Mouse (Mus musculus) kidney, postnatal 0 days (tissue): Measurements from ENCODE around the gene Cog4. TPM values are rescaled to one million over a fixed set of nuclear protein-coding genes. Genes with fewer than 3 reads are reported as not detected.

Source experiments
- ATAC-seq: fragments of 200-750 bp; cut with Nextera tagmentation; replicated peaks from 2 replicates; pipeline ENCODE4 v1.8.0; 2017; ENCODE audit warnings: low read depth, moderate number of reproducible peaks, moderate TSS enrichment, moderate library complexity; ENCODE audit not compliant: low FRiP score
- DNase-seq: peaks from one replicate; pipeline ENCODE4 v3.0.0-alpha.2; 2016; ENCODE audit warnings: low spot score
- H3K27ac ChIP-seq: fragments of 300-500 bp; sonication (generic); 2 replicates; pipeline ENCODE4 v1.5.1; 2014; ENCODE audit warnings: mild to moderate bottlenecking
- H3K27me3 ChIP-seq: fragments of 300-500 bp; sonication (generic); 2 replicates; pipeline ENCODE4 v1.6.1; 2014; ENCODE audit warnings: low read length, mixed read lengths; ENCODE audit not compliant: insufficient read depth
- H3K36me3 ChIP-seq: fragments of 300-500 bp; sonication (generic); 2 replicates; pipeline ENCODE4 v1.6.1; 2014; ENCODE audit warnings: low read length, mixed read lengths; ENCODE audit not compliant: insufficient read depth
- H3K4me1 ChIP-seq: fragments of 300-500 bp; sonication (generic); replicated peaks from 2 replicates; pipeline ENCODE4 v1.6.1; 2014; ENCODE audit warnings: antibody characterized with exemption, low read length, mixed read lengths; ENCODE audit not compliant: insufficient read depth
- H3K4me2 ChIP-seq: fragments of 300-500 bp; sonication (generic); 2 replicates; pipeline ENCODE4 v1.6.1; 2014; ENCODE audit warnings: mild to moderate bottlenecking, low read length, moderate library complexity, mixed read lengths
- H3K4me3 ChIP-seq: fragments of 300-500 bp; sonication (generic); replicated peaks from 2 replicates; pipeline ENCODE4 v1.5.1; 2014; ENCODE audit warnings: low read depth, low read length
- H3K9ac ChIP-seq: fragments of 300-500 bp; sonication (generic); 2 replicates; pipeline ENCODE4 v1.6.1; 2014; ENCODE audit warnings: low read depth, low read length
- H3K9me3 ChIP-seq: fragments of 300-500 bp; sonication (generic); replicated peaks from 2 replicates; pipeline ENCODE4 v1.6.1; 2016; ENCODE audit warnings: low read length, inconsistent platforms, mixed read lengths
- CTCF ChIP-seq: IDR thresholded peaks from 2 replicates; pipeline ENCODE4 v1.5.1; 2016; ENCODE audit warnings: antibody characterized with exemption, low read depth, mild to moderate bottlenecking, moderate library complexity
- WGBS: fragments of 180-500 bp; shearing (Covaris S2); extraction: QIAGEN DNeasy Blood & Tissue Kit; methylation state at CpG from one replicate; pipeline ENCODE4 v1.1.7; 2014; 5-methylcytosine and 5-hydroxymethylcytosine counted together
- polyA plus RNA-seq: library from polyadenylated mRNA; unstranded; fragments of >200 nt; fragmentation: Nextera tagmentation; extraction: Ambion mirVana; gene quantifications from 2 replicates; pipeline ENCODE4 v1.2.1, GENCODE M21; 2015

Gene Cog4
- polyA plus RNA-seq, 1 experiment from 2014 or later, result 47.2 TPM

DNA sequence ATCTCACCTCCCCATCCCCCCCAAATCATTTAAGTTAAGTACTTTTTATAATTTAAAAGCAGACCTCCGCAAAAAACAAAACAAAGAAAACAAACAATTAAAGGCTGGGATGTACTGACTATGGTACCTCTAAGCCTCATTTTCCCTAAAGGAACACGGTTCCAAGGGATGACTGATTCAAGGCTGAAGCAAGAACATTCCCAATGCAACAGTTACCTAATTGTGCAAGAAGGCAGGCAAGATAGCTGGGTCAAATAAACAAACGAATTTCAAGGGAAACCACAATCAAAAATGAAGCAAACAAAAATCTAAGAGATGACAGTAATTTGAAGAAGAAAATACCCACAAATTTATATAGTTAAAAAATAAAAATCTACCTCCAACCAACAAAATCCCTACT lies 24.4 kb upstream of the Cog4 start:
- Histone ChIP-seq H3K9me3 (no peaks in the 10 kb centered on the region), H3K4me2 (no peak overlapping the region), H3K27ac (no peak overlapping the region), H3K4me1 (no peaks in the 10 kb centered on the region), H3K4me3 (no peak overlapping the region), H3K36me3 (peaks cover 94% of the 10 kb centered on the region), H3K27me3 (no peaks in the 10 kb centered on the region), H3K9ac (no peak overlapping the region)
- DNase-seq, result no peak
- no peak for ATAC-seq
- 84% methylated on average over 3 of the region's 3 CpGs for WGBS
- TF ChIP-seq CTCF, result no peak

GRCm38 (mm10) chr8:110824861-110825260 lies 21.5 kb upstream of the Cog4 start:
- no peak for TF ChIP-seq CTCF
- Histone ChIP-seq H3K9me3 (no peaks in the 10 kb centered on the region), H3K9ac (no peak overlapping the region), H3K36me3 (peaks cover 82% of the 10 kb centered on the region), H3K4me3 (no peak overlapping the region), H3K27me3 (no peaks in the 10 kb centered on the region), H3K27ac (no peak overlapping the region), H3K4me2 (no peak overlapping the region), H3K4me1 (no peaks in the 10 kb centered on the region)
- 86% methylated on average over 1 of the region's 1 CpGs for WGBS
- ATAC-seq (no peak), DNase-seq (no peak)

GRCm38 (mm10) chr8:110828511-110828910 lies 17.9 kb upstream of the Cog4 start:
- H3K9me3 ChIP-seq, result no peaks in the 10 kb centered on the region
- H3K27ac ChIP-seq, result no peak overlapping the region
- H3K27me3 ChIP-seq, result no peaks in the 10 kb centered on the region
- H3K4me1 ChIP-seq, result no peaks in the 10 kb centered on the region
- DNase-seq, result no peak
- WGBS, result 79% methylated on average over 3 of the region's 3 CpGs
- H3K36me3 ChIP-seq, result peaks cover 80% of the 10 kb centered on the region
- no peak overlapping the region for H3K4me2 ChIP-seq
- no peak for ATAC-seq
- TF ChIP-seq CTCF, result no peak
- no peak overlapping the region for H3K4me3 ChIP-seq
- H3K9ac ChIP-seq, result no peak overlapping the region

GRCm38 (mm10) chr8:110831956-110832355 lies 14.4 kb upstream of the Cog4 start:
- H3K4me2 ChIP-seq, result no peak overlapping the region
- TF ChIP-seq CTCF, result no peak
- ATAC-seq (no peak), DNase-seq (no peak)
- no peak overlapping the region for H3K9ac ChIP-seq
- H3K27me3 ChIP-seq, result no peaks in the 10 kb centered on the region
- 79% methylated on average over 3 of the region's 3 CpGs for WGBS
- H3K4me1 ChIP-seq, result no peaks in the 10 kb centered on the region
- H3K36me3 ChIP-seq, result peaks cover 77% of the 10 kb centered on the region
- no peak overlapping the region for H3K27ac ChIP-seq
- H3K4me3 ChIP-seq, result no peak overlapping the region
- no peaks in the 10 kb centered on the region for H3K9me3 ChIP-seq

GRCm38 (mm10) chr8:110842012-110842574 lies 4.3 kb upstream of the Cog4 start:
- no peak overlapping the region for H3K9ac ChIP-seq
- no peak overlapping the region for H3K4me3 ChIP-seq
- H3K4me1 ChIP-seq, result no peaks in the 10 kb centered on the region
- DNase-seq, result peak; percentile 22
- H3K27me3 ChIP-seq, result no peaks in the 10 kb centered on the region
- no peak overlapping the region for H3K4me2 ChIP-seq
- ATAC-seq, result no peak
- H3K36me3 ChIP-seq, result peaks cover 58% of the 10 kb centered on the region
- no peak overlapping the region for H3K27ac ChIP-seq
- peak; percentile 28; the same call in 1 of the 2 replicates for TF ChIP-seq CTCF
- H3K9me3 ChIP-seq, result no peaks in the 10 kb centered on the region
- 91% methylated on average over 3 of the region's 3 CpGs for WGBS

DNA sequence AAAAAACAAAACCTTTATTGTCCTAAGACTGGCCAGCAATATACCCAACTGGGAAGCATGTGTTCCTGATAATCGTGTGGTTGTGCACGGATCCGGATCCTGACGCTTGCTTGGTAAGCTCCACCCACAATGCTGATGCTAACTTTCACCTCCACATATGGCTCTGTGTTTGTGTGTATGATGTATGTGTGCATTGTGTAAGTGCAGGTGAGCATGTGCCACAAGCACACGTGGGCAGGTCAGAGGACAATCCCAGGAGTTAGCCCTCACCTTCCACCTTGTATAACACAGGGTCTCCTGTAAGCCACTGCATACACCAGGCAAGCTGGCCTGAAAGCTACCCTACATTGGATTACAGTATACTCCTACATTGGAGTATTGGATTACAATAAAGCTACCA lies 3.2 kb upstream of the Cog4 start:
- H3K4me2 ChIP-seq, result no peak overlapping the region
- H3K27ac ChIP-seq, result no peak overlapping the region
- WGBS, result 81% methylated on average over 5 of the region's 5 CpGs
- H3K4me3 ChIP-seq, result no peak overlapping the region
- no peak for TF ChIP-seq CTCF
- H3K27me3 ChIP-seq, result no peaks in the 10 kb centered on the region
- ATAC-seq, result no peak
- no peak overlapping the region for H3K9ac ChIP-seq
- H3K36me3 ChIP-seq, result peaks cover 52% of the 10 kb centered on the region
- H3K9me3 ChIP-seq, result no peaks in the 10 kb centered on the region
- 0 out of 2 replicates have a peak, but pooled peaks cover 6% of the 10 kb centered on the region for H3K4me1 ChIP-seq
- DNase-seq, result no peak

DNA sequence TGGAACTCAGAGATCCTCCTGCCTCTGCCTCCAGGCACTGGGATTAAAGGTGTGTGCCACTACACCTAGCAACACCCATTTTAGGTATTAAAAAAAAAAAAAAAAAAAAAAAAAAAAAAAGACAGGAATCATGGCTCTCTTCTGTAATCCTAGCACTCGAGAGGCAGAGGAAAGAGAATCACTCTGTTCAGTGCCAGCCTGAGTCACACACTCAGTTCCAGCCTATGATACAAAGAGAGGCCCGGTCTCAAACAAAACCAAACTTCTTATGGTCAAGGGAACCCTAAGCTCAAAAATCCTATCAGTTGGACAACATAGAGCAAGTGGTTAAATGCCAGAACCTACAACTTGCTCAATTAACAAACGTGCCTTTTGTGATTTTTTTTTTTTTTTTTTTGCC lies 1.5 kb upstream of the Cog4 start:
- DNase-seq (no peak), ATAC-seq (no peak)
- no peak for TF ChIP-seq CTCF
- 63% methylated on average over 3 of the region's 3 CpGs for WGBS
- Histone ChIP-seq H3K4me3 (no peak overlapping the region), H3K4me1 (0 out of 2 replicates have a peak, but pooled peaks cover 6% of the 10 kb centered on the region), H3K27ac (no peak overlapping the region), H3K9ac (no peak overlapping the region), H3K9me3 (no peaks in the 10 kb centered on the region), H3K4me2 (peak overlapping the region; percentile 81), H3K36me3 (peaks cover 44% of the 10 kb centered on the region), H3K27me3 (no peaks in the 10 kb centered on the region)
